Mouse (Mus musculus) hindbrain, embryonic 13.5 days (tissue): ENCODE measurements at regions not wholly inside any gene's neighbourhood (a gene's known extent, or its start where the extent isn't known, plus 50 kb on each side); places are given as distances from the start of the nearest gene placed in this dataset.

Experiments used
- ATAC-seq: fragments of 200-750 bp; cut with Nextera tagmentation; 2 replicates; pipeline ENCODE4 v1.8.0; 2017; ENCODE audit warnings: moderate TSS enrichment; ENCODE audit not compliant: low FRiP score
- H3K27ac ChIP-seq: fragments of 300-500 bp; sonication (generic); 2 replicates; pipeline ENCODE4 v1.5.1; 2015; ENCODE audit warnings: inconsistent platforms, mild to moderate bottlenecking, moderate library complexity
- H3K27me3 ChIP-seq: fragments of 300-500 bp; sonication (generic); 2 replicates; pipeline ENCODE4 v1.6.1; 2015; ENCODE audit warnings: mild to moderate bottlenecking, inconsistent platforms
- H3K36me3 ChIP-seq: fragments of 300-500 bp; sonication (generic); 2 replicates; pipeline ENCODE4 v1.6.1; 2015; ENCODE audit warnings: mild to moderate bottlenecking, inconsistent platforms
- H3K4me1 ChIP-seq: fragments of 300-500 bp; sonication (generic); replicated peaks from 2 replicates; pipeline ENCODE4 v1.6.1; 2015; ENCODE audit warnings: inconsistent platforms
- H3K4me2 ChIP-seq: fragments of 300-500 bp; sonication (generic); 2 replicates; pipeline ENCODE4 v1.6.1; 2015; ENCODE audit warnings: inconsistent platforms, mild to moderate bottlenecking, moderate library complexity
- H3K4me3 ChIP-seq: fragments of 300-500 bp; sonication (generic); 2 replicates; pipeline ENCODE4 v1.5.1; 2015; ENCODE audit warnings: mild to moderate bottlenecking, inconsistent platforms
- H3K9ac ChIP-seq: fragments of 300-500 bp; sonication (generic); 2 replicates; pipeline ENCODE4 v1.6.1; 2015; ENCODE audit warnings: mild to moderate bottlenecking, inconsistent platforms
- H3K9me3 ChIP-seq: fragments of 300-500 bp; sonication (generic); 2 replicates; pipeline ENCODE4 v1.6.1; 2016; ENCODE audit warnings: inconsistent platforms
- WGBS: fragments of 180-500 bp; shearing (Covaris S2); methylation state at CpG from one replicate; pipeline ENCODE4 v1.1.7; 2015; 5-methylcytosine and 5-hydroxymethylcytosine counted together

- H3K27me3 ChIP-seq: no peaks in the 10 kb centered on the region
- 87% methylated on average over 5 of the region's 5 CpGs for WGBS
- no peak overlapping the region for H3K4me3 ChIP-seq
- no peak overlapping the region for H3K27ac ChIP-seq
- H3K9ac ChIP-seq: no peak overlapping the region
- H3K4me2 ChIP-seq: no peak overlapping the region
- no peak for ATAC-seq
- H3K9me3 ChIP-seq: no peaks in the 10 kb centered on the region
- H3K4me1 ChIP-seq: no peaks in the 10 kb centered on the region
- no peaks in the 10 kb centered on the region for H3K36me3 ChIP-seq
These were observed 124.4 kb downstream of the Maf start for GRCm38 (mm10) chr8:115583221-115583620.

- H3K36me3 ChIP-seq: no peaks in the 10 kb centered on the region
- no peak overlapping the region for H3K4me3 ChIP-seq
- H3K4me1 ChIP-seq: no peaks in the 10 kb centered on the region
- no peaks in the 10 kb centered on the region for H3K27me3 ChIP-seq
- no peak overlapping the region for H3K27ac ChIP-seq
- no peaks in the 10 kb centered on the region for H3K9me3 ChIP-seq
- H3K4me2 ChIP-seq: no peak overlapping the region
- no peak for ATAC-seq
- no peak overlapping the region for H3K9ac ChIP-seq
- 83% methylated on average over 6 of the region's 6 CpGs for WGBS
These were observed 125.6 kb downstream of the Maf start for GRCm38 (mm10) chr8:115581940-115582517.

GRCm38 (mm10) chr8:115568394-115568793 lies 139.2 kb downstream of the Maf start:
- no peaks in the 10 kb centered on the region for H3K9me3 ChIP-seq
- H3K27me3 ChIP-seq: no peaks in the 10 kb centered on the region
- no peaks in the 10 kb centered on the region for H3K36me3 ChIP-seq
- no peaks in the 10 kb centered on the region for H3K4me1 ChIP-seq
- H3K27ac ChIP-seq: no peak overlapping the region
- no peak overlapping the region for H3K9ac ChIP-seq
- H3K4me2 ChIP-seq: no peak overlapping the region
- WGBS: 88% methylated on average over 7 of the region's 7 CpGs
- no peak overlapping the region for H3K4me3 ChIP-seq
- no peak for ATAC-seq

- no peak for ATAC-seq
- no peaks in the 10 kb centered on the region for H3K9me3 ChIP-seq
- no peak overlapping the region for H3K4me2 ChIP-seq
- 92% methylated on average over 5 of the region's 5 CpGs for WGBS
- no peaks in the 10 kb centered on the region for H3K36me3 ChIP-seq
- H3K4me3 ChIP-seq: no peak overlapping the region
- H3K27me3 ChIP-seq: no peaks in the 10 kb centered on the region
- H3K4me1 ChIP-seq: no peaks in the 10 kb centered on the region
- no peak overlapping the region for H3K9ac ChIP-seq
- no peak overlapping the region for H3K27ac ChIP-seq
These were observed 141.8 kb downstream of the Maf start for GRCm38 (mm10) chr8:115565768-115566167.

GRCm38 (mm10) chr8:115562362-115562761 lies 145.2 kb downstream of the Maf start:
- no peak overlapping the region for H3K9ac ChIP-seq
- H3K4me3 ChIP-seq: no peak overlapping the region
- H3K27me3 ChIP-seq: no peaks in the 10 kb centered on the region
- 34% methylated on average over 4 of the region's 4 CpGs for WGBS
- H3K4me2 ChIP-seq: no peak overlapping the region
- ATAC-seq: no peak
- no peaks in the 10 kb centered on the region for H3K36me3 ChIP-seq
- no peaks in the 10 kb centered on the region for H3K4me1 ChIP-seq
- no peaks in the 10 kb centered on the region for H3K9me3 ChIP-seq
- H3K27ac ChIP-seq: no peak overlapping the region

- H3K9me3 ChIP-seq: no peaks in the 10 kb centered on the region
- H3K4me1 ChIP-seq: no peaks in the 10 kb centered on the region
- ATAC-seq: no peak
- H3K36me3 ChIP-seq: no peaks in the 10 kb centered on the region
- no peak overlapping the region for H3K4me2 ChIP-seq
- WGBS: 83% methylated on average over 18 of the region's 18 CpGs
- H3K27me3 ChIP-seq: no peaks in the 10 kb centered on the region
- H3K4me3 ChIP-seq: no peak overlapping the region
- H3K9ac ChIP-seq: no peak overlapping the region
- no peak overlapping the region for H3K27ac ChIP-seq
These were observed 146.3 kb downstream of the Maf start for GRCm38 (mm10) chr8:115560985-115561916.

GRCm38 (mm10) chr8:115555452-115555851 lies 152.1 kb downstream of the Maf start:
- Histone ChIP-seq H3K4me2 (no peak overlapping the region), H3K4me1 (no peaks in the 10 kb centered on the region), H3K4me3 (no peak overlapping the region), H3K9ac (no peak overlapping the region), H3K27ac (no peak overlapping the region), H3K9me3 (no peaks in the 10 kb centered on the region), H3K36me3 (no peaks in the 10 kb centered on the region), H3K27me3 (no peaks in the 10 kb centered on the region)
- ATAC-seq: no peak
- 94% methylated on average over 5 of the region's 5 CpGs for WGBS

GRCm38 (mm10) chr8:115554185-115554584 lies 153.4 kb downstream of the Maf start:
- no peak overlapping the region for H3K4me3 ChIP-seq
- no peak overlapping the region for H3K9ac ChIP-seq
- no peak overlapping the region for H3K27ac ChIP-seq
- peaks cover 3% of the 10 kb centered on the region; the same call in 1 of the 2 replicates for H3K4me1 ChIP-seq
- WGBS: 84% methylated on average over 5 of the region's 5 CpGs
- no peak for ATAC-seq
- H3K27me3 ChIP-seq: no peaks in the 10 kb centered on the region
- no peak overlapping the region for H3K4me2 ChIP-seq
- H3K9me3 ChIP-seq: no peaks in the 10 kb centered on the region
- H3K36me3 ChIP-seq: no peaks in the 10 kb centered on the region

GRCm38 (mm10) chr8:115551262-115551661 lies 156.3 kb downstream of the Maf start:
- H3K4me3 ChIP-seq: no peak overlapping the region
- no peaks in the 10 kb centered on the region for H3K36me3 ChIP-seq
- no peak overlapping the region for H3K4me2 ChIP-seq
- H3K27me3 ChIP-seq: no peaks in the 10 kb centered on the region
- H3K9ac ChIP-seq: no peak overlapping the region
- no peaks in the 10 kb centered on the region for H3K9me3 ChIP-seq
- WGBS: 74% methylated on average over 5 of the region's 5 CpGs
- ATAC-seq: no peak
- peaks cover 8% of the 10 kb centered on the region; the same call in 1 of the 2 replicates for H3K4me1 ChIP-seq
- no peak overlapping the region for H3K27ac ChIP-seq

GRCm38 (mm10) chr8:115549112-115549511 lies 158.5 kb downstream of the Maf start:
- ATAC-seq: no peak
- Histone ChIP-seq H3K4me2 (no peak overlapping the region), H3K9ac (no peak overlapping the region), H3K9me3 (no peaks in the 10 kb centered on the region), H3K4me3 (no peak overlapping the region), H3K27me3 (no peaks in the 10 kb centered on the region), H3K27ac (0 out of 2 replicates have a peak overlapping the region, but pooled peaks have one; percentile 15), H3K4me1 (peaks cover 8% of the 10 kb centered on the region; the same call in 1 of the 2 replicates), H3K36me3 (no peaks in the 10 kb centered on the region)
- WGBS: 64% methylated on average over 1 of the region's 1 CpGs

- peaks cover 5% of the 10 kb centered on the region for H3K4me1 ChIP-seq
- H3K9me3 ChIP-seq: no peaks in the 10 kb centered on the region
- no peak overlapping the region for H3K9ac ChIP-seq
- no peak overlapping the region for H3K4me2 ChIP-seq
- H3K27me3 ChIP-seq: no peaks in the 10 kb centered on the region
- ATAC-seq: no peak
- no peaks in the 10 kb centered on the region for H3K36me3 ChIP-seq
- H3K27ac ChIP-seq: no peak overlapping the region
- H3K4me3 ChIP-seq: no peak overlapping the region
- WGBS: 81% methylated on average over 6 of the region's 6 CpGs
These were observed 163.5 kb downstream of the Maf start for GRCm38 (mm10) chr8:115544067-115544466.

- ATAC-seq: no peak
- no peak overlapping the region for H3K27ac ChIP-seq
These were observed 164.7 kb downstream of the Maf start for GRCm38 (mm10) chr8:115542935-115543334.

GRCm38 (mm10) chr8:115539600-115539999 lies 168.0 kb downstream of the Maf start:
- Histone ChIP-seq H3K4me1 (peaks cover 23% of the 10 kb centered on the region), H3K27me3 (no peaks in the 10 kb centered on the region), H3K36me3 (no peaks in the 10 kb centered on the region), H3K9me3 (no peaks in the 10 kb centered on the region), H3K9ac (no peak overlapping the region), H3K27ac (no peak overlapping the region), H3K4me3 (no peak overlapping the region), H3K4me2 (no peak overlapping the region)
- 68% methylated on average over 9 of the region's 9 CpGs for WGBS
- no peak for ATAC-seq

More at GRCm38 (mm10) chr8:115542935-115543334, 164.7 kb downstream of the Maf start:
- Histone ChIP-seq H3K4me3 (no peak overlapping the region), H3K9me3 (no peaks in the 10 kb centered on the region), H3K4me1 (peaks cover 5% of the 10 kb centered on the region; the same call in 1 of the 2 replicates), H3K27me3 (no peaks in the 10 kb centered on the region), H3K4me2 (no peak overlapping the region), H3K36me3 (no peaks in the 10 kb centered on the region), H3K9ac (no peak overlapping the region)
- WGBS: 93% methylated on average over 3 of the region's 3 CpGs
